Mouse (Mus musculus) lung, embryonic 16.5 days (tissue): ENCODE measurements around the gene Phf23. TPM values are rescaled to one million over a fixed set of nuclear protein-coding genes. Genes with fewer than 3 reads are reported as not detected.
A peak's percentile ranks its signal among the peaks of the same experiment; 100 is the strongest.

Source experiments
- ATAC-seq: fragments of 200-750 bp; cut with Nextera tagmentation; 2 replicates; pipeline ENCODE4 v1.8.0; 2017; ENCODE audit warnings: low read depth, mild to moderate bottlenecking, moderate library complexity
- H3K27ac ChIP-seq: fragments of 300-500 bp; sonication (generic); 2 replicates; pipeline ENCODE4 v1.5.1; 2014; ENCODE audit warnings: mild to moderate bottlenecking, control low read depth, low read length
- H3K27me3 ChIP-seq: fragments of 300-500 bp; sonication (generic); 2 replicates; pipeline ENCODE4 v1.6.1; 2014; ENCODE audit warnings: low read depth, low read length, mixed read lengths; ENCODE audit not compliant: control insufficient read depth, insufficient read depth
- H3K36me3 ChIP-seq: fragments of 300-500 bp; sonication (generic); 2 replicates; pipeline ENCODE4 v1.6.1; 2014; ENCODE audit warnings: low read length; ENCODE audit not compliant: control insufficient read depth, insufficient read depth
- H3K4me1 ChIP-seq: fragments of 300-500 bp; sonication (generic); replicated peaks from 2 replicates; pipeline ENCODE4 v1.6.1; 2014; ENCODE audit warnings: low read length, mixed read lengths; ENCODE audit not compliant: control insufficient read depth, insufficient read depth
- H3K4me2 ChIP-seq: fragments of 300-500 bp; sonication (generic); 2 replicates; pipeline ENCODE4 v1.6.1; 2014; ENCODE audit warnings: low read depth, low read length, control low read depth
- H3K4me3 ChIP-seq: fragments of 300-500 bp; sonication (generic); 2 replicates; pipeline ENCODE4 v1.5.1; 2014; ENCODE audit warnings: mild to moderate bottlenecking, low read length, control low read depth
- H3K9ac ChIP-seq: fragments of 300-500 bp; sonication (generic); 2 replicates; pipeline ENCODE4 v1.6.1; 2014; ENCODE audit warnings: low read length, control low read depth
- H3K9me3 ChIP-seq: fragments of 300-500 bp; sonication (generic); 2 replicates; pipeline ENCODE4 v1.6.1; 2016; ENCODE audit warnings: low read length; ENCODE audit not compliant: control insufficient read depth
- WGBS: fragments of 180-500 bp; shearing (Covaris S2); extraction: QIAGEN DNeasy Blood & Tissue Kit; methylation state at CpG from one replicate; pipeline ENCODE4 v1.1.7; 2014; 5-methylcytosine and 5-hydroxymethylcytosine counted together
- polyA plus RNA-seq: library from polyadenylated mRNA; unstranded; fragments of >200 nt; fragmentation: Nextera tagmentation; extraction: Ambion mirVana; gene quantifications from 2 replicates; pipeline ENCODE4 v1.2.1, GENCODE M21; 2015

The Phf23 gene
- polyA plus RNA-seq, 1 experiment from 2014 or later: 59.5 TPM

DNA sequence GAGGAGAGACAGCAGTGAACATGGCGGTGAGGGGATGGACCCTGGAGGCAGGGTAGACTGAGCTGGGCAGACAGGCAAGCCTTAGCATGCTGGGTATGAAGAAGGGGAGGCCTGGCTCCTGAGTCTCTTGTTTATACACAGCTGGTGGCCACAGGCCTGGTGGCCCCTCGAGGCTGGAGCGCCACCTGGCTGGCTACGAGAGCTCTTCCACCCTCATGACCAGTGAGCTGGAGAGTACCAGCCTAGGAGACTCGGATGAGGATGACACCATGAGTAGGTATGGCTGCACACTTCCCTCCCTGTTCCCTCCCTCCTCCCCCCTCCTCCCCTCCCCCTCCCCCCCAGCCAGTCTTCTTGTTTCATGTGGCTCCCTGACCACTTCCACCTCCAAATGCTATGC, 9.9 kb downstream of the Phf23 start:
- Histone ChIP-seq H3K4me3 (no peak overlapping the region), H3K4me1 (peaks cover 15% of the 10 kb centered on the region), H3K36me3 (peaks cover 46% of the 10 kb centered on the region), H3K4me2 (no peak overlapping the region), H3K27ac (no peak overlapping the region), H3K9ac (no peak overlapping the region), H3K27me3 (no peaks in the 10 kb centered on the region), H3K9me3 (no peaks in the 10 kb centered on the region)
- 62% methylated on average over 5 of the region's 5 CpGs for WGBS
- ATAC-seq: no peak

- no peak overlapping the region for H3K4me2 ChIP-seq
- no peaks in the 10 kb centered on the region for H3K9me3 ChIP-seq
- no peak overlapping the region for H3K27ac ChIP-seq
- no peak overlapping the region for H3K4me3 ChIP-seq
- ATAC-seq: no peak
- WGBS: 81% methylated on average over 6 of the region's 6 CpGs
- peaks cover 68% of the 10 kb centered on the region for H3K36me3 ChIP-seq
- peaks cover 9% of the 10 kb centered on the region for H3K4me1 ChIP-seq
- no peaks in the 10 kb centered on the region for H3K27me3 ChIP-seq
- H3K9ac ChIP-seq: no peak overlapping the region
These were observed 14.5 kb downstream of the Phf23 start for GRCm38 (mm10) chr11:70010033-70010432.

GRCm38 (mm10) chr11:70010548-70010947, 15.0 kb downstream of the Phf23 start:
- H3K9ac ChIP-seq: no peak overlapping the region
- no peak overlapping the region for H3K4me3 ChIP-seq
- H3K4me1 ChIP-seq: peaks cover 9% of the 10 kb centered on the region
- ATAC-seq: no peak
- H3K36me3 ChIP-seq: peaks cover 65% of the 10 kb centered on the region
- H3K9me3 ChIP-seq: no peaks in the 10 kb centered on the region
- no peak overlapping the region for H3K4me2 ChIP-seq
- H3K27ac ChIP-seq: no peak overlapping the region
- no peaks in the 10 kb centered on the region for H3K27me3 ChIP-seq
- 81% methylated on average over 12 of the region's 12 CpGs for WGBS

DNA sequence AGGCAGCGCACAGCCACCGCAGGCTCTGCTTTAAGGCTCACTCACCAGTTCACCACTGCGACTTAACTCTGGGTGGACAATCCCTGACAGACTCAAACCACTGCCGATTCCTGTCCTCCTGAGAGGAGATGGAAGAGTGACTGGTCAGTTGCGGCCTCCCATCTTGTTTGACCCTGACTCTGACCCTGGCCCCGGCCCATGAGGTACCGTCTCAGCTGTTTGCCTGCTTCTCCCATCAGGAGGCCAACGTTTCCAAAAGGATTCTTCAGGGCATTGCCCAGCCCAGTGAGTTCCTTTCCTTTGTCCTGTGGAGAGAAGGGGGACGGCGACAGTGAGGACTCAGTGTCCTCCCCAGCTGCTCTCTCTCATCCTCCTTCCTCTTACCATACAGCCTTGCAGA, 15.4 kb downstream of the Phf23 start:
- 85% methylated on average over 10 of the region's 10 CpGs for WGBS
- Histone ChIP-seq H3K4me1 (peaks cover 9% of the 10 kb centered on the region), H3K36me3 (peaks cover 62% of the 10 kb centered on the region), H3K27ac (no peak overlapping the region), H3K9ac (no peak overlapping the region), H3K9me3 (no peaks in the 10 kb centered on the region), H3K27me3 (no peaks in the 10 kb centered on the region), H3K4me3 (no peak overlapping the region), H3K4me2 (no peak overlapping the region)
- no peak for ATAC-seq

DNA sequence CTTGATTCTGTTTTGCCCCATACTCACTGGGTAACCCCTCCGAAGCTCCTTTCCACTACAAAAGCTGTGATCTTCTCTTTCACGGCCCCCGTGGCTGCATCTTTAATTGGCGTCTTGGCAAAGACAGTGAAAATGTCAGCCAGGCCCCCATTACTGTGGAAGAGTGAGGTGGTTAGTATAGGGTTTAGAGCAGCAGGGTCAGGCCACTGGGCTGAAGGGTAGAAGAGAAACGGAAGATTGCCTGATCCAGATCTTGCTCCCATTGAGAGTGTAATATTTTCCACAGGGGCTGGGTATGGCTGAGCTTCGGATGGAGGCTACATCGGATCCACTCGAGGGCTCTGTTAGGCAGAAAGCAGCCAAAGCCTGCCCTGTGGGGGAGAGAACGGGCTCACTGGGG, 17.4 kb downstream of the Phf23 start:
- WGBS: 77% methylated on average over 9 of the region's 9 CpGs
- H3K27me3 ChIP-seq: no peaks in the 10 kb centered on the region
- no peak overlapping the region for H3K9ac ChIP-seq
- H3K4me1 ChIP-seq: peaks cover 16% of the 10 kb centered on the region
- peaks cover 44% of the 10 kb centered on the region for H3K36me3 ChIP-seq
- ATAC-seq: no peak
- no peak overlapping the region for H3K4me3 ChIP-seq
- H3K4me2 ChIP-seq: no peak overlapping the region
- H3K27ac ChIP-seq: no peak overlapping the region
- H3K9me3 ChIP-seq: no peaks in the 10 kb centered on the region

DNA sequence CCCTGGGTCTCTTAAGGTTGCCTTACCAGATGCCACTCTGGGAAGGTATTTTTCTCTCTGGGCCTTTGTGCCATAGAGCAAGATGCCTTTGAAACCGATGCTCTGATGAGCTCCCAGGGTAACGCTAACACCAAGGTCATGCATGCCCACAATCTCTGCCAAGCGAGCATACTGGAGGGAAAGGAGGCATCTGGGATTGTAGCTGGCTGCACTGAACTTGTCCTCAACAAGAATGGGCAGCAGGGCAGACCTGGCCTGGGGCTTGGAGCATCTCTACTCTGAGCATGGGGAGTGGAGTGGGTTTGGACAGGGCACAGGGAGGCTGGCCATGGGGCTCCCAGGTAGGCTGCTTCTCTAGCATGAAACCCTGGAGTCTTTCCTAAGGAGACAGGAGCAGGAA, 17.8 kb downstream of the Phf23 start:
- Histone ChIP-seq H3K27me3 (no peaks in the 10 kb centered on the region), H3K36me3 (peaks cover 40% of the 10 kb centered on the region), H3K4me2 (no peak overlapping the region), H3K27ac (no peak overlapping the region), H3K4me1 (peaks cover 18% of the 10 kb centered on the region), H3K4me3 (no peak overlapping the region), H3K9ac (no peak overlapping the region), H3K9me3 (no peaks in the 10 kb centered on the region)
- no peak for ATAC-seq
- WGBS: 81% methylated on average over 3 of the region's 3 CpGs

DNA sequence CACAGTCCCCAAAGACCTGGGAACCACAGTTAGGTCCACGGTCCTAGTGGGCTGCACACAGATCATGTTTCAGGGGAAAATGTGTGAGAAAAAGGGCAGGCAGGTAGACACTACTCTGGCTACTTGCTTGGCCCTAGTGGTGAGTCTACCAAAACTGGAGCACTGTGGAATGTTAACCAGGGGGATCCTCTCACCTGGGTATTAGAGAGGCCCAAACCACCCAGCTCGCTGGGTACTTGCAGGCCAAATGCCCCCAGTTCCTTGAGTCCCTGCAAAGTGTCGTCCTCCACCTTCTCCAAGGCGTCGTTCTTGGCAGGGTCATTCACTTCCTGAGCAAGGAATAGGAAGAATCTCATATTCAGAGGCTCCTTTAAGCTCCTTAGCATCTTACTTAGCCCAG, 18.5 kb downstream of the Phf23 start:
- Histone ChIP-seq H3K9ac (no peak overlapping the region), H3K27me3 (no peaks in the 10 kb centered on the region), H3K4me2 (no peak overlapping the region; the same call in 1 of the 2 replicates), H3K4me1 (peaks cover 23% of the 10 kb centered on the region), H3K4me3 (no peak overlapping the region; the same call in 1 of the 2 replicates), H3K9me3 (no peaks in the 10 kb centered on the region), H3K36me3 (peaks cover 34% of the 10 kb centered on the region), H3K27ac (no peak overlapping the region)
- no peak for ATAC-seq
- whole genome bisulfite sequencing: 45% methylated on average over 5 of the region's 5 CpGs

- H3K9me3 ChIP-seq: no peaks in the 10 kb centered on the region
- H3K27me3 ChIP-seq: no peaks in the 10 kb centered on the region
- ATAC-seq: peak; percentile 85
- peak within 1 kb of the TSS; percentile 74 for H3K4me3 ChIP-seq
- H3K4me2 ChIP-seq: peak within 1 kb of the TSS; percentile 89
- H3K9ac ChIP-seq: peak within 1 kb of the TSS; percentile 79
- H3K4me1 ChIP-seq: peaks cover 33% of the 10 kb centered on the region
- peak within 1 kb of the TSS; percentile 57 for H3K27ac ChIP-seq
- under 1% methylated on average over 35 of the region's 35 CpGs for WGBS
- peaks cover 26% of the 10 kb centered on the region for H3K36me3 ChIP-seq
These were observed 19.4 kb downstream of the Phf23 start, which contains the start of gene Acadvl for GRCm38 (mm10) chr11:70014880-70015558. TSS of gene Acadvl (minus strand) at chr11:70015411.

DNA sequence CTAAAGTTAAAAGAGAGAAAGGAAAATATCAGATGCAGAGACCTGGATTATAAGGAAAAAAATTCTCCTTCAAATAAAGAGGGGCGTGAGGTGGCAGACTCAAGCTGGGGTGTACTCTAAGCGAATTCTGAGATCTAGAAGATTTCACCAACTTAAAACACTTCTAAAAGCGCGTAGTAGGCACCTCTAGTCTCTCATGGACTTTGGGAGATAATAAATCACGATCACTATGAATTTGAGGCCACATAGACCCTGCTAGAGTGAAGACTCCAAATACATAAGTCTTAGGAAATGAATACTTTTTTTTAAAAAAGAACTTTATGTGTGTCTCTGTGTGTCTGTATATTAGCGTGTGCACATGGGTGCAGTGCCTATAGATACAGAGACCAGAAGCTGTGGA, 20.1 kb downstream of the Phf23 start:
- Histone ChIP-seq H3K4me2 (peak overlapping the region; percentile 89), H3K4me1 (peaks cover 39% of the 10 kb centered on the region), H3K27me3 (no peaks in the 10 kb centered on the region), H3K27ac (no peak overlapping the region), H3K9me3 (no peaks in the 10 kb centered on the region), H3K9ac (0 out of 2 replicates have a peak overlapping the region, but pooled peaks have one; percentile 79), H3K36me3 (peaks cover 20% of the 10 kb centered on the region), H3K4me3 (peak overlapping the region; percentile 74)
- WGBS: 62% methylated on average over 6 of the region's 6 CpGs
- ATAC-seq: no peak
